Mouse (Mus musculus): ENCODE data around the gene Stk32c.

DNA sequence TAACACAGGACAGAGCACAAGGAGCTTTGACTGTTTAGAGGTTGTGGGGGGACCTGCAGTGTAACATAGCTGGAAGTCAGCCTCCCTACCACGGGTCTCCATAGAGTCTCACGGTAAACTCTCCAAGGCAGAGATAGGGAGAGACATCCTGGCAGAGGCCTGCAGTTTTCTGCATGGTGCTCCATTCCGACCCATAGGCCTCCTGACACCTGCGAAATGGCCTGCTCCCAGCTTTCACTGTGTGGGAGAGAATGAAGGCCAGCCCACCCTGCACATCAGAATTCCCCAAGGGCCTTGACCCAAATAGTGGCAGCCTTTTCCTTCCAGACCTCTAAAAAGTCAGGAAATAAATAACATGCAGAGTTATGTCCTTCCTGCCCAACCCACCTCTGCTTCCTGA lies 22.5 kb downstream of the Stk32c start:
- TF ChIP-seq CTCF (conservative IDR thresholded peaks at IDR 0.05; ENCODE audit: insufficient read depth, insufficient read length, low read depth, low read length) (no peak), POLR2A (IDR thresholded peaks at IDR 0.05; ENCODE audit: low read depth, low read length) (no peak)
